8 mouse cellular contexts compared by ENCODE assay signal in genomic region chr11:48871201-48871772, GRCm38 (mm10). TPM values are rescaled to one million over a fixed set of nuclear protein-coding genes. Genes with fewer than 3 reads are reported as not detected.
DNase-seq lines count a peak whose midpoint lies in the region; ATAC-seq and TF ChIP-seq lines count a peak whose summit lies in the region.

TSS of gene Irgm1 (minus strand) at chr11:48871683.

- peaks cover 16% of the 10 kb centered on the region; the same call in 1 of the 2 replicates for H3K4me1 ChIP-seq in embryonic facial prominence, embryonic 13.5 days
- H3K4me1 ChIP-seq in lung, adult 2 months (ENCODE audit: control insufficient read depth, insufficient read depth, low read length), result peaks cover 15% of the 10 kb centered on the region
- H3K4me1 ChIP-seq in neural tube, embryonic 14.5 days (ENCODE audit: control insufficient read depth, insufficient read depth, low read length), result no peaks in the 10 kb centered on the region; the same call in 1 of the 2 replicates

- peak; percentile 88 for DNase-seq in CD4-positive, CD25-positive, alpha-beta regulatory T cell, adult 2 months (ENCODE audit: low read depth, low spot score)
- peak; percentile 55 to 63 for DNase-seq in adrenal gland, adult 18-20 months (ENCODE audit: low spot score in 2 of 2)
- DNase-seq in heart, adult 9 months (ENCODE audit: low spot score in 2 of 2), result peak; percentile 78 to 83
- DNase-seq in kidney, adult 8-10 months, result peak; percentile 67 to 81
- DNase-seq in lung, adult 2 months, result peak; percentile 75
- DNase-seq in thymus, postnatal 4 days, result peak; percentile 78

- no peaks in the 10 kb centered on the region for H3K36me3 ChIP-seq in embryonic facial prominence, embryonic 13.5 days
- H3K36me3 ChIP-seq in neural tube, embryonic 14.5 days (ENCODE audit: control insufficient read depth, insufficient read depth, low read length), result no peaks in the 10 kb centered on the region

- H3K27ac ChIP-seq in embryonic facial prominence, embryonic 13.5 days, result peak within 1 kb of the TSS; percentile 48
- no peak within 1 kb of the TSS for H3K27ac ChIP-seq in neural tube, embryonic 14.5 days (ENCODE audit: low read depth, low read length)

- peak; percentile 64; the same call in 1 of the 2 replicates for TF ChIP-seq POLR2A in lung, adult 2 months (IDR thresholded peaks at IDR 0.05; ENCODE audit: borderline replicate concordance, extremely low read depth, low read depth, low read length)

- H3K9ac ChIP-seq in embryonic facial prominence, embryonic 13.5 days, result peak within 1 kb of the TSS; percentile 76
- peak within 1 kb of the TSS; percentile 46 for H3K9ac ChIP-seq in neural tube, embryonic 14.5 days (replicated peaks; ENCODE audit: low read depth, low read length)

- H3K27me3 ChIP-seq in embryonic facial prominence, embryonic 13.5 days, result peaks cover 16% of the 10 kb centered on the region
- H3K27me3 ChIP-seq in neural tube, embryonic 14.5 days (ENCODE audit: control insufficient read depth, insufficient read depth, low read length), result 0 out of 2 replicates have a peak, but pooled peaks cover 2% of the 10 kb centered on the region

- peak within 1 kb of the TSS; percentile 52 for H3K4me3 ChIP-seq in embryonic facial prominence, embryonic 13.5 days
- peak within 1 kb of the TSS; percentile 83 for H3K4me3 ChIP-seq in lung, adult 2 months (replicated peaks; ENCODE audit: extremely low read depth, low read depth, low read length)
- peak within 1 kb of the TSS; percentile 36 for H3K4me3 ChIP-seq in neural tube, embryonic 14.5 days (ENCODE audit: low read depth, low read length)

- peak within 1 kb of the TSS; percentile 80 for H3K4me2 ChIP-seq in embryonic facial prominence, embryonic 13.5 days
- peak within 1 kb of the TSS; percentile 70 for H3K4me2 ChIP-seq in neural tube, embryonic 14.5 days (ENCODE audit: low read depth, low read length)

- H3K9me3 ChIP-seq in embryonic facial prominence, embryonic 13.5 days, result no peaks in the 10 kb centered on the region
- no peaks in the 10 kb centered on the region for H3K9me3 ChIP-seq in neural tube, embryonic 14.5 days (ENCODE audit: control insufficient read depth, low read length)

- WGBS in embryonic facial prominence, embryonic 13.5 days, result under 1% methylated on average over 19 of the region's 19 CpGs
- under 1% methylated on average over 19 of the region's 19 CpGs for WGBS in lung, adult 2 months
- 4% methylated on average over 19 of the region's 19 CpGs for WGBS in neural tube, embryonic 14.5 days

- TF ChIP-seq CTCF in lung, adult 2 months (IDR thresholded peaks at IDR 0.05; ENCODE audit: insufficient read depth, low read length), result no peak

- 0 out of 2 replicates have a peak, but pooled peaks have one; percentile 48 for ATAC-seq in embryonic facial prominence, embryonic 13.5 days (ENCODE audit: insufficient number of reproducible peaks, insufficient read depth, low FRiP score, low TSS enrichment, low read depth)
- ATAC-seq in neural tube, embryonic 14.5 days (ENCODE audit: low read depth), result peak; percentile 62

RNA-seq across cellular contexts. Expression of gene Irgm1, which starts in this region (rescaled TPM):
- total RNA-seq in adrenal gland, adult 18-20 months (2021), result 10 to 100 TPM; 16.6 to 27.6 TPM
- 3.9 and 4.3 TPM in 2 replicates for polyA plus RNA-seq in embryonic facial prominence, embryonic 13.5 days (2015; fragmentation: Nextera tagmentation; extraction: Ambion mirVana)
- 7.3 and 11.5 TPM in 2 replicates for polyA plus RNA-seq in lung, adult 2 months (2012; rRNA removed)
- 3.1 and 3.6 TPM in 2 replicates for polyA plus RNA-seq in neural tube, embryonic 14.5 days (2014; fragmentation: Nextera tagmentation; extraction: Ambion mirVana)
